Mouse (Mus musculus) spleen, adult 2 months (tissue): ENCODE results near the gene Fbxo11.

Experiments used
- CTCF ChIP-seq: fragments of 200-500 bp; IDR thresholded peaks from 2 replicates; pipeline ENCODE4 v1.5.1; 2011; ENCODE audit warnings: mild to moderate bottlenecking, inconsistent platforms; ENCODE audit not compliant: insufficient read depth, insufficient read length, insufficient replicate concordance; ENCODE audit errors: extremely low read depth
- POLR2A ChIP-seq: fragments of 200-500 bp; IDR thresholded peaks from 2 replicates; pipeline ENCODE4 v1.6.1; 2011; ENCODE audit warnings: low read depth, low read length, inconsistent platforms

GRCm38 (mm10) chr17:88025227-88025626 is 39.9 kb downstream of the Fbxo11 start:
- TF ChIP-seq POLR2A, result no peak
- TF ChIP-seq CTCF, result no peak
